Mouse (Mus musculus) myocyte (in vitro differentiated cells): ENCODE results near the gene Polr1d. TPM values are rescaled to one million over a fixed set of nuclear protein-coding genes. Genes with fewer than 3 reads are reported as not detected.
A peak's percentile ranks its signal among the peaks of the same experiment; 100 is the strongest.

Experiments used
- H3K27me3 ChIP-seq: one replicate; pipeline ENCODE4 v1.6.1; 2011; ENCODE audit not compliant: control insufficient read depth, insufficient read depth, insufficient read length
- H3K36me3 ChIP-seq: one replicate; pipeline ENCODE4 v1.6.1; 2011; ENCODE audit not compliant: control insufficient read depth, insufficient read depth
- H3K4me2 ChIP-seq: one replicate; pipeline ENCODE4 v1.6.1; 2011; ENCODE audit warnings: low read depth, control low read depth
- H3K4me3 ChIP-seq: one replicate; pipeline ENCODE4 v1.5.1; 2011; ENCODE audit warnings: mild to moderate bottlenecking, control low read depth, moderate library complexity
- H3K79me2 ChIP-seq: one replicate; pipeline ENCODE4 v1.6.1; 2011; ENCODE audit not compliant: control insufficient read depth, insufficient read depth
- H3ac ChIP-seq: one replicate; pipeline ENCODE4 v1.6.1; 2011; ENCODE audit not compliant: control insufficient read depth, insufficient read length
- CEBPB ChIP-seq: IDR thresholded peaks from 2 replicates; pipeline ENCODE4 v1.6.1; 2011; ENCODE audit warnings: mild to moderate bottlenecking, moderate library complexity; ENCODE audit not compliant: poor library complexity, insufficient read depth, severe bottlenecking
- E2F4 ChIP-seq: IDR thresholded peaks from one replicate; pipeline ENCODE4 v1.6.1; 2011; ENCODE audit warnings: mild to moderate bottlenecking, control low read depth, moderate library complexity; ENCODE audit not compliant: insufficient read depth
- MAX ChIP-seq: IDR thresholded peaks from one replicate; pipeline ENCODE4 v1.6.1; 2011; ENCODE audit warnings: low read depth, mild to moderate bottlenecking, control low read depth
- MYOD1 ChIP-seq, 3 experiments: IDR thresholded peaks; one replicate each; pipeline ENCODE4 v1.6.1; 2011; ENCODE audit warnings: control low read depth in 2 of 3, low read depth in 2 of 3, mild to moderate bottlenecking in 2 of 3, moderate library complexity in 1 of 3; ENCODE audit not compliant: insufficient read length in 2 of 3, control insufficient read depth in 1 of 3
- MYOG ChIP-seq, 3 experiments: IDR thresholded peaks; one replicate each; pipeline ENCODE4 v1.6.1; 2011; ENCODE audit warnings: control low read depth in 2 of 3, low read depth in 2 of 3, mild to moderate bottlenecking in 2 of 3; ENCODE audit not compliant: insufficient read length in 2 of 3, control insufficient read depth in 1 of 3, insufficient read depth in 1 of 3
- POLR2A ChIP-seq: IDR thresholded peaks from one replicate; pipeline ENCODE4 v1.6.1; 2011; ENCODE audit warnings: low read depth, mild to moderate bottlenecking, control low read depth, moderate library complexity; ENCODE audit not compliant: insufficient read length
- POLR2AphosphoS2 ChIP-seq: IDR thresholded peaks from one replicate; pipeline ENCODE4 v1.6.1; 2011; ENCODE audit warnings: low read depth, control low read depth; ENCODE audit not compliant: insufficient read length
- REST ChIP-seq: IDR thresholded peaks from one replicate; pipeline ENCODE4 v1.6.1; 2011; ENCODE audit warnings: mild to moderate bottlenecking, control low read depth, moderate library complexity; ENCODE audit not compliant: insufficient read depth, insufficient read length
- SRF ChIP-seq: IDR thresholded peaks from one replicate; pipeline ENCODE4 v1.6.1; 2011; ENCODE audit warnings: low read depth; ENCODE audit not compliant: control insufficient read depth, insufficient read length
- TCF12 ChIP-seq: IDR thresholded peaks from one replicate; pipeline ENCODE4 v1.6.1; 2011; ENCODE audit warnings: mild to moderate bottlenecking, control low read depth; ENCODE audit not compliant: poor library complexity, insufficient read depth, severe bottlenecking
- TCF3 ChIP-seq: IDR thresholded peaks from one replicate; pipeline ENCODE4 v1.6.1; 2011; ENCODE audit warnings: low read depth, control low read depth; ENCODE audit not compliant: insufficient read length
- USF1 ChIP-seq: IDR thresholded peaks from one replicate; pipeline ENCODE4 v1.6.1; 2011; ENCODE audit warnings: low read depth, mild to moderate bottlenecking, control low read depth, moderate library complexity
- polyA plus RNA-seq: library from polyadenylated mRNA; unstranded; fragments of >200 nt; fragmentation: generic; extraction: Trizol; gene quantifications from one replicate; pipeline ENCODE4 v1.2.1, GENCODE M21; 2012; ENCODE audit warnings: missing spikeins

Gene Polr1d
- polyA plus RNA-seq, 1 experiment, result 92.4 TPM

DNA sequence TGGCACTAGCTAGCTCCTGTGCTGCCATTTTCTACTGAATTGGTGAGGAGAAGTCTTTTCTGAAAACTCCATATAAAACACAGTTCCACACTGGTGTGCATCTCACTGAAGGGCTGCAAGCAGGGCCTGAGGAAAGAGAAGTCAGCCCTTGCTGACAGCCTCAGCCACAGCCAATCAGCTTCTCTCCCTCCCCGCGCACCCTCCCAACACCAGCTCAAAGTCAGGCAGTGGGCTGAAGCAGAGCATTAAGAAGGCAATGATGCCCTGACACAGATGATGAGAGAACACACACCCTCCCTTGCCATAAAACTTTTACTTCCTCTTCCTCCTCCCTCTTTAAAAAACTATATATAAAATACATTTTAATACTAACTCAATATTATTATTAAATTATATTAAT, 16.8 kb upstream of the Polr1d start:
- Histone ChIP-seq H3K4me2 (no peak overlapping the region), H3K36me3 (no peaks in the 10 kb centered on the region), H3K79me2 (peaks cover 9% of the 10 kb centered on the region), H3K4me3 (no peak overlapping the region), H3K27me3 (no peaks in the 10 kb centered on the region), H3ac (no peak overlapping the region)
- TF ChIP-seq SRF (no peak), MYOD1 (IDR thresholded peaks at IDR 0.05; ENCODE audit: control insufficient read depth in 1 of 3, insufficient read length in 2 of 3, low read depth in 2 of 3) (no peak), USF1 (no peak), E2F4 (no peak), CEBPB (no peak), TCF12 (no peak), MYOG (IDR thresholded peaks at IDR 0.05; ENCODE audit: control insufficient read depth in 1 of 3, insufficient read depth in 1 of 3, insufficient read length in 2 of 3, low read depth in 2 of 3) (no peak), MAX (no peak), POLR2AphosphoS2 (no peak), TCF3 (no peak), POLR2A (no peak), REST (no peak)

DNA sequence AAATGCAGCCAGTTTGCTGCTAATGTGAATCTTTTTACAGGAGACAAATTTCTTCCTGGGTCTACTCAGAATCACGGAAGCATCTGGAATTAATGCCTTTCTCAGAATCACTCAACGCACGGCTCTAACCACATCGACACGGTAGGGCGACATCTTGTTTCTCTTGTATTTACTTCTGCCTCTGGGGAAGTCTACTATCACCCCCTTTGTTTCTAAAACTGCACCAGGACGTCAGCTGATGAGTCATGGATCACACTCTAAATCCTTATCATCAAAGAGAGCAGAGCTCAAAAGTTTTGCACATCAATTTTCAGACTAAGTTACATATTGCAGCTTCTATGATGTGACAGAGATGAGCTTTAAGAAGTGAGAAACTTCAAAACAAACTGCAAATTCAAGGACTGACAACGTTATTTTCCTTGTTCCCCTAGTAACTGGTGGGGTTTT, 13.6 kb upstream of the Polr1d start:
- no peaks in the 10 kb centered on the region for H3K36me3 ChIP-seq
- no peaks in the 10 kb centered on the region for H3K27me3 ChIP-seq
- peak overlapping the region; percentile 63 for H3K4me2 ChIP-seq
- TF ChIP-seq TCF12 (no peak), MYOD1 (IDR thresholded peaks at IDR 0.05; ENCODE audit: control insufficient read depth in 1 of 3, insufficient read length in 2 of 3, low read depth in 2 of 3) (no peak), CEBPB (no peak), REST (no peak), POLR2A (no peak), E2F4 (no peak), MAX (no peak)
- H3K79me2 ChIP-seq, result peaks cover 12% of the 10 kb centered on the region
- H3ac ChIP-seq, result no peak overlapping the region
- H3K4me3 ChIP-seq, result no peak overlapping the region

DNA sequence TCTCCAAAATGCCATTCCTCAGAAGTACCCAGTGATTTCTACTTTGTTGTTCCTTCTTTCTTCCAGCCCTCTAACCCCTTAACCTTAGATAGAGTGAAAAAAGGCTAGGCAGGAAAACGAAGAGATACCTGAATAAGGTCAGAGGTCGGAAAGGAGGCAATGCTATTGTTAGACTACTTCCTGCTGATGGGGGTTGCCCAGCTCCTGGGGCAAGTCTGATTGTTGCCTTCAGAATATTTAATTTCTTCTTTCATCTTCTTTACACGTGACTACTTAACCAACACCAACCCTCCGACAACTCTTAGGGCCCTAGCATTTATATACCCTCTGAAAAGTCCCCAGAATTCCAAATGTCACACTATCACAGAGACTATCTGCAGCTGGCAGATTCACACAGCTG, 10.7 kb upstream of the Polr1d start:
- TF ChIP-seq POLR2A (no peak), REST (no peak), USF1 (no peak), MYOG (IDR thresholded peaks at IDR 0.05; ENCODE audit: control insufficient read depth in 1 of 3, insufficient read depth in 1 of 3, insufficient read length in 2 of 3, low read depth in 2 of 3) (no peak), MYOD1 (IDR thresholded peaks at IDR 0.05; ENCODE audit: control insufficient read depth in 1 of 3, insufficient read length in 2 of 3, low read depth in 2 of 3) (no peak), E2F4 (no peak)
- Histone ChIP-seq H3K36me3 (no peaks in the 10 kb centered on the region), H3K79me2 (peaks cover 12% of the 10 kb centered on the region), H3ac (no peak overlapping the region), H3K4me2 (no peak overlapping the region), H3K4me3 (no peak overlapping the region), H3K27me3 (no peaks in the 10 kb centered on the region)

DNA sequence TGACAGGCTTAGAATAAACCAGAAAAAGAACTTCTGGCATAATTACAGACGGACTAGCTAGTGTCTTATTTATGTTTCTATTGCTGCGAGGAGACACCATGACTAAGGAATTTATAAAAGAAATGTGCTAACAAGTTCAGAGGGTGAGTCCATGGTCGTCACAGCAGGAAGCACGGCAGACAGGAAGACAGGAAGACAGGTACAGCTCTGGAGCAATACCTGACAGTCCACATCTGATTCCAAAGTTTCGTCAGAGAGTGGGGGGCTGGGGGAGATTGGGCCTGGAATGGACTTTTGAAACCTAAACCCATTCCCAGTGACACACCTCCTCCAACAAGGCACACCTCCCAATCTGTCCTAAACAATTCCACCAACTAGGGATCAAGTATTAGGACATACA, 9.9 kb upstream of the Polr1d start:
- Histone ChIP-seq H3K36me3 (no peaks in the 10 kb centered on the region), H3ac (no peak overlapping the region), H3K79me2 (peaks cover 8% of the 10 kb centered on the region), H3K4me2 (no peak overlapping the region), H3K27me3 (no peaks in the 10 kb centered on the region), H3K4me3 (no peak overlapping the region)
- TF ChIP-seq REST, result no peak
- TF ChIP-seq USF1, result no peak
- no peak for TF ChIP-seq POLR2A
- no peak for TF ChIP-seq MYOD1 (IDR thresholded peaks at IDR 0.05; ENCODE audit: control insufficient read depth in 1 of 3, insufficient read length in 2 of 3, low read depth in 2 of 3)
- no peak for TF ChIP-seq SRF
- TF ChIP-seq MAX, result no peak
- TF ChIP-seq TCF12, result no peak
- no peak for TF ChIP-seq E2F4
- TF ChIP-seq MYOG (IDR thresholded peaks at IDR 0.05; ENCODE audit: control insufficient read depth in 1 of 3, insufficient read depth in 1 of 3, insufficient read length in 2 of 3, low read depth in 2 of 3), result no peak
- TF ChIP-seq POLR2AphosphoS2, result no peak
- TF ChIP-seq CEBPB, result no peak
- TF ChIP-seq TCF3, result no peak

DNA sequence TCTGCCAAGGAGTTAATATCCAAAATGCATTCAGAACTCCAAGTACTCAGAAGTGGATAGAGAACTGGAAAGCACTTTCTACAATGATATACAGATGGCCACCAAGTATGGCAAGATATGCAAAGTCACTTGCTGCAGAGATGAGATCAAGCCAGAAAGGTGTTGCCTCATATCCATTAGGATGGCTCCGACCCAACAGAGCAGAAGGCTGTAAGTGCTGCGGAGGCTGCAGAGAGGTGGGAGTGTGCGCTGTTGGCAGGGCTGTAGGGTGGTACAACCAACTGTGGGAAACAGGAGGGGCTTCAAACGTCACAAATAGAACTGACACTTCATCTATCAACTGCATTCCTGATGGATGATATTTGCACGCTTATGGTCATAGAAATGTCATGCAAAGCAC, 8.0 kb upstream of the Polr1d start:
- TF ChIP-seq CEBPB (no peak), USF1 (no peak), MAX (no peak), E2F4 (no peak), TCF3 (no peak), SRF (no peak), MYOD1 (IDR thresholded peaks at IDR 0.05; ENCODE audit: control insufficient read depth in 1 of 3, insufficient read length in 2 of 3, low read depth in 2 of 3) (no peak), MYOG (IDR thresholded peaks at IDR 0.05; ENCODE audit: control insufficient read depth in 1 of 3, insufficient read depth in 1 of 3, insufficient read length in 2 of 3, low read depth in 2 of 3) (no peak), POLR2A (no peak), POLR2AphosphoS2 (no peak), TCF12 (no peak), REST (no peak)
- no peak overlapping the region for H3K4me2 ChIP-seq
- H3ac ChIP-seq, result no peak overlapping the region
- no peaks in the 10 kb centered on the region for H3K27me3 ChIP-seq
- peaks cover 7% of the 10 kb centered on the region for H3K79me2 ChIP-seq
- H3K4me3 ChIP-seq, result no peak overlapping the region
- no peaks in the 10 kb centered on the region for H3K36me3 ChIP-seq
